Mouse (Mus musculus) lung, adult 18-20 months (tissue): ENCODE results near the gene Abi3bp.

ENCODE experiments used
- DNase-seq, 2 experiments: peaks; one replicate each; pipeline ENCODE4 v3.0.0; 2022; ENCODE audit warnings: mixed read lengths in 2 of 2

Gene Abi3bp

GRCm38 (mm10) chr16:56518024-56518423 is 40.3 kb downstream of the Abi3bp start:
- DNase-seq = peak in 1 of 2 experiments; percentile 30

- no peak for DNase-seq
Measured at GRCm38 (mm10) chr16:56524359-56524758, 46.7 kb downstream of the Abi3bp start.

DNA sequence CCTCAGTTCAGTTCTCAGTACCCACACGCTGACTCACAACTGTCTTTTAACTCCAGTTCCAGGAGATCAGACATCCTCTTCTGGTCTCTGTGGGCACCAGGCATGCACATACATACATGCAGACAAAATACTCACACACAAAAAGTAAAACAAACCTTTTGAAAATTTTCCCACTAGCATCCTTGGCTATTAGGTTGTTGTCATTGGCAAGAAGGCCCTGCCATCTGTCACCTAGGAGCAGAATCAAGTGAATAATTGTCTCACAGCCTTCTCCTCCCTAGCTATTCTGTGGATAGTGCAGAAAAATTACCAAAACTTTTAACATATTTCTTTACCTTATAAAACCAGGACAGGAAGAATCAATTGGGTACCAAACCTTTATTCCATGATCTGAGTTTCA is 48.8 kb downstream of the Abi3bp start:
- no peak for DNase-seq

DNA sequence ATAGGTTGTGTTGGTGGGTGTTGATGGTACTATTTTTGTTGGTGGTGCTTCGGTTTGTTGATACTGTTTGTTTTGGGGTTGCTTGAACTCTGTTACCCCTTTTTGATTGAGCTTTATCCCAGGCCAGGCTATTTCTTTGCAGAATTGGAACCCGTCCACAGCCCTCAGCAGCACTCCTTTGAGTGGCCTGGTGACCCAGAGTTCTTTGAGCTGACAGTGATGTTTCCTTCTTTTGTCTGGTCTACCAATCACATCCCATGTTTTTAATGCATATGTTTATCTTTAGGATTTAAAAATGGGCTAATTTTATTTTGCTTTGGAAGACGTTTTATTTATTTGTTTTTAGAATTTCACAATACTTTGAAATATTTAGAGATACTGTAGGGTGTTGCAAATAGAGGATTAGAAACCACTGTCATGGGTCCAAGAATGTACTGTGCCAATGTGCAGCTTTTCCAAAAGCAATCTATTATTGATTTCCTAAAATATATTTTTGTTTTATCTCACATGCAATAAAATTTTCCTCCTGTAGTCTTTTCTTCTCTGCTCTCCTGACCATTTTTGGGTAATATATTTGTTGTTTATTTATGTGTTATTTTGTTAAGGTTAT is 50.5 kb downstream of the Abi3bp start:
- DNase-seq = no peak

DNA sequence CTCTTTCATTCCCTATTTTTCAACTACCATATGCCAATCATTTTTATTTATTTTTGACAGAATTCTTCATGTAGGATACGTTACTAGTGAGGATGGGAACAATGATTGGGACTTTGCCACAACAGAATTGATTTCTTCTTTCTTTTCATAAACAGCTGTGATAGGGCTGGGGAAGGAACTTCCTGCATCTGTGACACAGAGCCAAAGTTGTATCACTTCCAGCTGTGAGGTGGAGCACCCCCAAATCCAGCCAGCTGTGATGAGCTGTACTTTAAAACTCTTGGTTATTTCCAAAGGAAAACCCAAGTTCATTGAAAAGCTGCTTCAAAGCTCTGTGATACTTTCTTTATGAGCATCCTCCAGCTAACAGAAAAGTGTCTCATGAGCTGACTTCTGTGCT is 101.9 kb downstream of the Abi3bp start:
- peak in 1 of 2 experiments; percentile 6 for DNase-seq

- DNase-seq = peak in 1 of 2 experiments; percentile 4
Measured at GRCm38 (mm10) chr16:56593581-56593980, 115.9 kb downstream of the Abi3bp start.

GRCm38 (mm10) chr16:56594866-56595265 is 117.2 kb downstream of the Abi3bp start:
- DNase-seq = no peak

DNA sequence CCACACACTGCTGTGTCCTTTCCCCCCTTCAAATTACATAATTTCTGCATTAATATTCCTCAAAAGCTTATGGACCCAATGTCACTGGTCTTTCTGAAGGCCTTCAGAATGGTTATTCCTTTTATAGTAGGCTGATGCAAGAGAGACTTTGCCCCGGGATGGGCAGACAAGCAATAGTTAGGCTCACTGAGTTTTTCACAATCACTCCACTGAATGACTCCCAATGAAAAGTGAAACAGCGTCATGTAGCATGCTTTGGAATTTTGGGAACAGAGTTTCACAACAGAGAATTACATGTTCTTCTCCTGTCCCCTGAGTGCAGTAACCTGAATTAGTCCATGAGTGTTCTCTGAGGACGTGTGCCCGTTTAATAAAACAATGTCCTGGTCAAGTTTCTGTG is 120.7 kb downstream of the Abi3bp start:
- no peak for DNase-seq

DNA sequence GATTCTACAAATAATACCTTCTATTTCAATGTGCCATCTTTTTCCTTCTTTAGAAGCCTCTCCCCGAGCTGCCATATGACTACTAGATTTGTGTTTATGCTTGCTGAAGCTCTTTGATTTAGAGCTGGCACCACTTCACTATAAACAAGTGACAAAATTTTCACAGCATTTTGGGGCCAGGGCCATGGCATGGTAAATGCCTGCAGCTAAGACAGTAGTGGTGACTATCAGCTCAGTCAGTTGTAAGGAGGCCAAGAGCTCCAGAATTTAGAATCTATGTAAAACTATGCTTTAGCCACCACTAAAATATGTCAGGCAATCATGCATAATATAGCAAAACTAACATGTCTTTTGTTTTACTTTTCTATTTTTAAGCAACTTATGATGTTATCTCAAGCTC is 124.7 kb downstream of the Abi3bp start:
- DNase-seq = no peak

GRCm38 (mm10) chr16:56610572-56610971 is 132.9 kb downstream of the Abi3bp start:
- DNase-seq = no peak

DNA sequence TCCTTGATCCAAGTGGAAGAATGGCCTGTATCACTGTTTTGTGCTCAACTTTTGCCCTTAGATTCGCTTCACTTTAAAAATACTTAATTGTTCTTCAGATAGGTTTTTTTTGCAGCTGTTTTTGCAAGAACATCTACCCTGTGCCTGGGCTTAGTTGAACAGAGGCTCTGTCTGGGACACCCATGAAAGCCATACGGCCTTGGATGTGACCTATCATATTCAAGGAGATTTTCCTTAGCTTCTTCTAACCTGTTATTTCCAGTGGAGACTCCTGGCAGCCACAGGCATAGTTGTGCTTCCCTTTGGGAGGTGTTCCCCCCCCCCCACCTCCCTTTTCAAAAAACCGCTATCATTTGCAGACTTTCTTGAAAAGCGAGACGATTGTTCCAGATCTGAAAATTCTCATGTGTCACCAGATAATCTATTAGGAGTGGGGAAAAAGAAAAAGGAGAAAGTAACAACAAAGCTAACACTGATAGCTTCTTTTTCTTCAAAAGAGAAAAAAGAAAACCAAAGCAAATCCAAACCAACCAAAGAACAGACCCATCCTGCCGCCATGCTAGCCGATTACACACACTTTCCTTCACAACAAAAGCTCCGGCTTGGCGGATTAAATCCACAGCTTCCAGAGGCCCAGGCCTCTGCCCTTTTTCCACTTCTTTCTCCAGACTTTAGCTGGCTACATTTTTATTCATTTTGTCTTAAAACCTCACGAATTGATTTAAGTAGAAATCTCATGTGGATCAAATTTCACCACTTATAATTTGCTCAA is 133.6 kb downstream of the Abi3bp start:
- DNase-seq = no peak

GRCm38 (mm10) chr16:56638544-56638943 is 160.9 kb downstream of the Abi3bp start:
- DNase-seq = no peak

GRCm38 (mm10) chr16:56645251-56645650 is 167.6 kb downstream of the Abi3bp start:
- no peak for DNase-seq

GRCm38 (mm10) chr16:56646382-56647172 is 168.9 kb downstream of the Abi3bp start:
- no peak for DNase-seq

DNA sequence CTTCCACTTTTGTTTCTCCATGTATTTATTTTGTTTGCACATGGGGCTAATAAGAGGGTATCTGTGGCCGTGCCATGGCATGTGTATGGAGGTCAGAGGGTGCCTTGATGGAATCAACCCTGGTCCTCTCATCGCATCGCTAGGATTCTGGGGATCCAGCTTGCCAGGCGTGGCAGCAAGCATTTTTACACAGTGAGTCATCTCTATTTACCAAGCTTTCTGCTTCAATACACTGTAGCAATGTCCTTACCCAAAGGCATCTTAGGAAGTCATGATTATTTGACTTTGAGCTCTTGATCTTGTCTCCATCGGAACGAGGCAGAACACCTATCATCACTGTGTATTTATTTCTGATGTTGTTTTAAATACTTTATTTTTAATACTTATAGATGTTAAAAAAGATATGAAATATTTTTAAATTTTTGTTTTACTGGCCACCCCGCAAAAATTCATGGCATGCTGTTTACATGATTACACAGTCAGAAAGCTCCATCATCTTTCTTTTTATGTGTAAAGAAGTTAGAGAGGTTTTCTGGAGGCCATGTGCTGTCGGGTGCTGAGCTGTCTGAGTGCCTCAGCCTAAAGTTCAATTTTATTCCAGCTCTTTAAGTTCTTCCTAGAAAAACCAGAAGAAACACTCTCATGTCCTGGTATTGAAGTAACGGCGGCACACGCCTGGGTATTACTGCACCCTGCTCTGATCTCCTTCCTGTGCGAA is 177.7 kb downstream of the Abi3bp start:
- no peak for DNase-seq

DNA sequence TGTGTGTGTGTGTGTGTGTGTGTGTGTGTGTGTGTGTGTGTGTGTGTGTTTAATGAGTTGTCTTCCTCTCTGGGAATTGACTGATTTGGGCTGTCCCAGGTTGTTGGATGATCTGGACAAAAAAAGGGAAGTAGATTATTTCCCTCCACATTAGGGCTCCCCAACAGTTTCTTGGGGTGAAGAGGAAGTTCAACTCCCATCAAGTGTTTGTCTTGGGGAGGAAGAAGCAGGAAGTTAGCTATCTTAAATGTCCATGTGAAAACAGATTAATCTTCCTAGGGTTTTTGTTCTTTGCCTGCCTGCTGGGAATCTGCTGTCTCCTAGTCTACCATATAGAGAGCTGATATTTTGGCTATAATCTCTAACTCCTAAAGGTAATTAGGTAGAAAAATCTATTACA is 181.2 kb downstream of the Abi3bp start:
- no peak for DNase-seq

DNA sequence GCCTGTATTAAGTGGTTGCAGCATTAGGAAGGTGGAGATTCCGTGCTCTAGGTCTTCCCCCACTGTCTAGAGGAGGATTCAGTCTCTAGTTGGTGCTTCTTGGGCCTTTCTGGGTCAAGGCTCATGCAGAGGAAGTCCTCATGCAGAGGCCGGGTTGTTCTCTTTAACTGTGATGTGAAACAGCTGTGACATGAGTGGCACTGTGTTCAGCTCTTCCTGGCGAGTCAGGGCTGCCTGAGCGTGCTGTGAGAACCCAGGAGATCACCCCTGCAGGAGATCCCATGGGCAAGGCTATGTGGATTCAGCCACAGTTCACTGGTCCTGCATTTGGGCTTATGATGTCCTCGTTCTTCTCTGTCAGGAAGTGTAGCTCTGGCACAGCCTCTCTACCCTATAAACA is 191.8 kb downstream of the Abi3bp start:
- no peak for DNase-seq

GRCm38 (mm10) chr16:56670941-56671340 is 193.3 kb downstream of the Abi3bp start:
- peak; percentile 14 to 28 for DNase-seq

DNA sequence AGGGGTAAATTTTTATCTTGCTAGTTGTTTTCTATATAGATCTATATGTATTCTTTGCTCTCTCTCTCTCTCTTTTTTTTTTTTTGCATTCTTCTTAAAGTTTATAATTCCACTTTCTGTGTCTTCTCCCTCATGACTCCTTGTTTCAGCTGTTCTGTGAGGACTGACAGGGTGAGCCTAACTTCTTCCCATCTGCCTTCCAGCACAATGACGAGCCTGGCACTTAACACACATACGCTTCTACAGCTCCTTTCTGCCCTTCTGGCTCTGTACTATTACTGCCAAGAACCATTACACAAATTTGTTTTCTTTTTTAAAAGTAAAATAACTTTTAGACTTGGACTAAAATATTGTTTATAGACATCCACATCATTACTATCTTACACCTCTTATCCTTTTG is 195.7 kb downstream of the Abi3bp start:
- DNase-seq = no peak

DNA sequence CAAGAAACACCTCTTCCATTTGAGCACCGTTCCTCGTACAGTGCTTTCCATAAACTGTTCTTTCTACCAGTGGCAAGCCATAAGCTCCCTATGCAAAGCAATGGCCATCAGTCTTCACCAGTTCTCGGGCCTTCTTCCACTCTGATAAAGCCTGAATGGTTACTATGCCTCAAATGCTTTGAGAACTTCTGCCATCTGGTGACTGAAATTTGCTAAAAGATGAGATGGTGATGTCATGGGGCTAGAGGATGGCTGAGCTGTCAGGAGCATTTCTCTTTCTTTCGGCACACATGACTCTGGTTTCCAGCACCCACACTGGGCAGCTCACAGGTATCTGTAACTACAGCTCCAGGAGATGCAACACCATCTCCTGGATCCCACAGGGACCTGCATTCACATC is 199.5 kb downstream of the Abi3bp start:
- no peak for DNase-seq

- DNase-seq = no peak
Measured at GRCm38 (mm10) chr16:56681010-56681645, 203.4 kb downstream of the Abi3bp start.

GRCm38 (mm10) chr16:56686747-56687146 is 209.1 kb downstream of the Abi3bp start:
- no peak for DNase-seq

GRCm38 (mm10) chr16:56690715-56691114 is 213.0 kb downstream of the Abi3bp start:
- DNase-seq = no peak
